Mouse (Mus musculus) ES-E14 (cell line): Measurements from ENCODE around the gene Slc9a8.

Source experiments
- CHD2 ChIP-seq: IDR thresholded peaks from 2 replicates; pipeline ENCODE4 v1.6.1; 2014; ENCODE audit warnings: mild to moderate bottlenecking, low read depth, low read length, inconsistent platforms
- ZC3H11A ChIP-seq: IDR thresholded peaks from 2 replicates; pipeline ENCODE4 v1.6.1; 2012; ENCODE audit warnings: low read depth, mild to moderate bottlenecking, inconsistent platforms, low read length, borderline replicate concordance
- ZNF384 ChIP-seq: IDR thresholded peaks from 2 replicates; pipeline ENCODE4 v1.6.1; 2012; ENCODE audit warnings: low read depth, low read length, inconsistent platforms

- no peak for TF ChIP-seq ZC3H11A
- peak; percentile 95 for TF ChIP-seq ZNF384
- no peak for TF ChIP-seq CHD2
Measured at GRCm38 (mm10) chr2:167421330-167422149, at the start of gene Slc9a8.
